Mouse (Mus musculus): ENCODE data around the gene Gse1. TPM values are rescaled to one million over a fixed set of nuclear protein-coding genes. Genes with fewer than 3 reads are reported as not detected.

Gse1 gene
- polyA plus RNA-seq, 1 experiment: 14.7 TPM

- Histone ChIP-seq H3K79me2 (ENCODE audit: control insufficient read depth, insufficient read depth) (peaks cover 29% of the 10 kb centered on the region), H3K4me2 (ENCODE audit: low read depth) (peak overlapping the region; percentile 76), H3K36me3 (ENCODE audit: control insufficient read depth, insufficient read depth) (no peaks in the 10 kb centered on the region), H3ac (ENCODE audit: control insufficient read depth, insufficient read length) (peak overlapping the region; percentile 10), H3K27me3 (ENCODE audit: control insufficient read depth, insufficient read depth, insufficient read length) (no peaks in the 10 kb centered on the region), H3K4me3 (peak overlapping the region; percentile 78)
- TF ChIP-seq TCF3 (IDR thresholded peaks at IDR 0.05; ENCODE audit: insufficient read length, low read depth): no peak
- TF ChIP-seq USF1 (IDR thresholded peaks at IDR 0.05; ENCODE audit: low read depth): no peak
- peak in 2 of 3 experiments; percentile 67 to 79 for TF ChIP-seq MYOG (IDR thresholded peaks at IDR 0.05; ENCODE audit: control insufficient read depth in 1 of 3, insufficient read depth in 1 of 3, insufficient read length in 2 of 3, low read depth in 2 of 3)
- TF ChIP-seq MYOD1 (IDR thresholded peaks at IDR 0.05; ENCODE audit: control insufficient read depth in 1 of 3, insufficient read length in 2 of 3, low read depth in 2 of 3): peak in 2 of 3 experiments; percentile 59 to 82
- TF ChIP-seq CEBPB (IDR thresholded peaks at IDR 0.05; ENCODE audit: insufficient read depth, poor library complexity, severe bottlenecking): no peak
- TF ChIP-seq POLR2AphosphoS2 (IDR thresholded peaks at IDR 0.05; ENCODE audit: insufficient read length, low read depth): no peak
- TF ChIP-seq REST (IDR thresholded peaks at IDR 0.05; ENCODE audit: insufficient read depth, insufficient read length): no peak
Measured at GRCm38 (mm10) chr8:120487377-120487728, 259.1 kb downstream of the Gse1 start.

GRCm38 (mm10) chr8:120487729-120488510 lies 259.7 kb downstream of the Gse1 start:
- Histone ChIP-seq H3K79me2 (ENCODE audit: control insufficient read depth, insufficient read depth) (peaks cover 34% of the 10 kb centered on the region), H3K4me2 (ENCODE audit: low read depth) (peak overlapping the region; percentile 76), H3K4me3 (peak overlapping the region; percentile 78), H3K27me3 (ENCODE audit: control insufficient read depth, insufficient read depth, insufficient read length) (no peaks in the 10 kb centered on the region), H3ac (ENCODE audit: control insufficient read depth, insufficient read length) (peak overlapping the region; percentile 10), H3K36me3 (ENCODE audit: control insufficient read depth, insufficient read depth) (no peaks in the 10 kb centered on the region)
- TF ChIP-seq TCF3 (IDR thresholded peaks at IDR 0.05; ENCODE audit: insufficient read length, low read depth) (no peak), POLR2A (IDR thresholded peaks at IDR 0.05; ENCODE audit: insufficient read length, low read depth) (peak; percentile 39), E2F4 (IDR thresholded peaks at IDR 0.05; ENCODE audit: insufficient read depth) (no peak), MAX (IDR thresholded peaks at IDR 0.05; ENCODE audit: low read depth) (no peak), USF1 (IDR thresholded peaks at IDR 0.05; ENCODE audit: low read depth) (no peak), CEBPB (IDR thresholded peaks at IDR 0.05; ENCODE audit: insufficient read depth, poor library complexity, severe bottlenecking) (no peak), TCF12 (IDR thresholded peaks at IDR 0.05; ENCODE audit: insufficient read depth, poor library complexity, severe bottlenecking) (no peak), SRF (IDR thresholded peaks at IDR 0.05; ENCODE audit: control insufficient read depth, insufficient read length, low read depth) (no peak), REST (IDR thresholded peaks at IDR 0.05; ENCODE audit: insufficient read depth, insufficient read length) (no peak), MYOD1 (IDR thresholded peaks at IDR 0.05; ENCODE audit: control insufficient read depth in 1 of 3, insufficient read length in 2 of 3, low read depth in 2 of 3) (peak in 1 of 3 experiments; percentile 6), POLR2AphosphoS2 (IDR thresholded peaks at IDR 0.05; ENCODE audit: insufficient read length, low read depth) (no peak), MYOG (IDR thresholded peaks at IDR 0.05; ENCODE audit: control insufficient read depth in 1 of 3, insufficient read depth in 1 of 3, insufficient read length in 2 of 3, low read depth in 2 of 3) (no peak)

- TF ChIP-seq MAX (IDR thresholded peaks at IDR 0.05; ENCODE audit: low read depth): no peak
- TF ChIP-seq REST (IDR thresholded peaks at IDR 0.05; ENCODE audit: insufficient read depth, insufficient read length): no peak
- TF ChIP-seq MYOG (IDR thresholded peaks at IDR 0.05; ENCODE audit: control insufficient read depth in 1 of 3, insufficient read depth in 1 of 3, insufficient read length in 2 of 3, low read depth in 2 of 3): no peak
- no peak for TF ChIP-seq SRF (IDR thresholded peaks at IDR 0.05; ENCODE audit: control insufficient read depth, insufficient read length, low read depth)
- no peak for TF ChIP-seq TCF12 (IDR thresholded peaks at IDR 0.05; ENCODE audit: insufficient read depth, poor library complexity, severe bottlenecking)
- TF ChIP-seq USF1 (IDR thresholded peaks at IDR 0.05; ENCODE audit: low read depth): no peak
- no peak for TF ChIP-seq POLR2A (IDR thresholded peaks at IDR 0.05; ENCODE audit: insufficient read length, low read depth)
- TF ChIP-seq E2F4 (IDR thresholded peaks at IDR 0.05; ENCODE audit: insufficient read depth): no peak
- no peak for TF ChIP-seq MYOD1 (IDR thresholded peaks at IDR 0.05; ENCODE audit: control insufficient read depth in 1 of 3, insufficient read length in 2 of 3, low read depth in 2 of 3)
- no peak for TF ChIP-seq CEBPB (IDR thresholded peaks at IDR 0.05; ENCODE audit: insufficient read depth, poor library complexity, severe bottlenecking)
- TF ChIP-seq TCF3 (IDR thresholded peaks at IDR 0.05; ENCODE audit: insufficient read length, low read depth): no peak
- TF ChIP-seq POLR2AphosphoS2 (IDR thresholded peaks at IDR 0.05; ENCODE audit: insufficient read length, low read depth): no peak
- H3K27me3 ChIP-seq (ENCODE audit: control insufficient read depth, insufficient read depth, insufficient read length): no peaks in the 10 kb centered on the region
- H3K4me3 ChIP-seq: peak overlapping the region; percentile 78
- peak overlapping the region; percentile 14 for H3ac ChIP-seq (ENCODE audit: control insufficient read depth, insufficient read length)
- peaks cover 42% of the 10 kb centered on the region for H3K79me2 ChIP-seq (ENCODE audit: control insufficient read depth, insufficient read depth)
- no peaks in the 10 kb centered on the region for H3K36me3 ChIP-seq (ENCODE audit: control insufficient read depth, insufficient read depth)
- H3K4me2 ChIP-seq (ENCODE audit: low read depth): peak overlapping the region; percentile 76
Measured at GRCm38 (mm10) chr8:120488636-120489131, 260.4 kb downstream of the Gse1 start.

- peak; percentile 28 for TF ChIP-seq USF1 (IDR thresholded peaks at IDR 0.05; ENCODE audit: low read depth)
- no peak for TF ChIP-seq TCF3 (IDR thresholded peaks at IDR 0.05; ENCODE audit: insufficient read length, low read depth)
- peak; percentile 23 for TF ChIP-seq POLR2A (IDR thresholded peaks at IDR 0.05; ENCODE audit: insufficient read length, low read depth)
Measured at GRCm38 (mm10) chr8:120489142-120489754, 261.0 kb downstream of the Gse1 start.

More at GRCm38 (mm10) chr8:120489142-120489754, 261.0 kb downstream of the Gse1 start:
- Histone ChIP-seq H3K4me3 (peak overlapping the region; percentile 78), H3K36me3 (ENCODE audit: control insufficient read depth, insufficient read depth) (no peaks in the 10 kb centered on the region), H3ac (ENCODE audit: control insufficient read depth, insufficient read length) (peak overlapping the region; percentile 14), H3K27me3 (ENCODE audit: control insufficient read depth, insufficient read depth, insufficient read length) (no peaks in the 10 kb centered on the region), H3K4me2 (ENCODE audit: low read depth) (peak overlapping the region; percentile 76), H3K79me2 (ENCODE audit: control insufficient read depth, insufficient read depth) (peaks cover 44% of the 10 kb centered on the region)

Measured in myocyte (in vitro differentiated cells).